Mouse (Mus musculus): ENCODE data around the gene Vsig10l. TPM values are rescaled to one million over a fixed set of nuclear protein-coding genes. Genes with fewer than 3 reads are reported as not detected.

The Vsig10l gene
- 7.0 and 9.5 TPM in 2 replicates for polyA plus RNA-seq (2012; rRNA removed)

DNA sequence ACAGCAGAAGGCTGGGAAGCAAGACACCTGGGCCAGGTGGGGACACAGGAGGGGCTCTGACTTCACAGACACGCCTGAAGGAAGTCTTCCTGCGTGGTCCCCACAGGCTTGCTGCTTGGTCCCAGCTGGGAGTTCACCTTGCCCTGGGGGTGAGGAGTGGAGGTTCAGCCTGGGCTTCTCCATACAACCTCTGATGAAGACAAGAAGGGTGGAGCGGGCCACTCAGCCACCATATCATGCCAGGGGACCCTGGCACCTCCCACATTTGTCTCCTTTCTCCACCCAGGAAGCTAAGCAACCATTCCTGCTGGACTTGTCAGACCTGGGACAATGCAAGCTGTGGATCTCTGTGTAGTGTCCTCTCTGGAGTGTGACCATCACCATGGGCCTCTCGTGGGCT lies at the start of gene Vsig10l:
Gene Vsig10l (plus strand): TSS at position 301 of the 400 bp plus-strand sequence.
- TF ChIP-seq POLR2A (IDR thresholded peaks at IDR 0.05; ENCODE audit: borderline replicate concordance, extremely low read depth, insufficient read depth, insufficient read length, poor library complexity, severe bottlenecking) (no peak), CTCF (IDR thresholded peaks at IDR 0.05; ENCODE audit: borderline replicate concordance, extremely low read depth, insufficient read depth, insufficient read length) (no peak)
- no peak for DNase-seq (ENCODE audit: low read depth)

GRCm38 (mm10) chr7:43417298-43417697 lies 45.7 kb upstream of the Vsig10l start:
- no peak for DNase-seq (ENCODE audit: low read depth)
- TF ChIP-seq CTCF (IDR thresholded peaks at IDR 0.05; ENCODE audit: borderline replicate concordance, extremely low read depth, insufficient read depth, insufficient read length) (0 out of 2 replicates have a peak, but pooled peaks have one; percentile 11), POLR2A (IDR thresholded peaks at IDR 0.05; ENCODE audit: borderline replicate concordance, extremely low read depth, insufficient read depth, insufficient read length, poor library complexity, severe bottlenecking) (no peak)

DNA sequence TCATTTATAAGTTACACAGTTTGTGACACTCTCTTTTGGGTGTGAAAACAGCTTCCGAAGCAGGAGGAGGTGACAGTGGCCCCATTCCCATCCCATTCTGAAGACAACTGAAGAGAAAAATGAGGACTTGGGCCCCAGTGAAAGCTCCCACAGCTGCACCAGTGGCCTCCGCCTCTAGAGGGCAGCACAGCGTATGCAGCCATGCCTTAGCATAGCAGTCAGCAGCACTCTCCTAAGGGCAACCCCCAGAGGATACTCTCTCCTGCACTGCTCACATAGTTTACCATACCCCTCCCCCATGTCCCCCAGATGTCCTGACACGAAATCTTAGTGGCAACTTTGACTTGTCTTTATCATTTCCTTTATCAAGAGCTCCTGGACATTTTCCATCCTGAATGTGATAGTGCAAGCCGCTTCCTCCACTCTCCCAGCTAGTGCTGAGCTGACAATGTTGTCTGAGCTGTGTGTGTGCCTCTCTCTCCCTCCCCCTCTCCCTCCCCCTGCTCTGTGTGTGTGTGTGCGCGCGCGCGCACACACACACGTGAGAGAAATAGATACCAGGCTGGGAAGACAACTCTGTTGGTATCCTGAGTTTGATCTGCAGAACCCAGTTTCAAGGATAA lies 39.8 kb upstream of the Vsig10l start:
- peak; percentile 79 for DNase-seq (ENCODE audit: low read depth)
- no peak for TF ChIP-seq POLR2A (IDR thresholded peaks at IDR 0.05; ENCODE audit: borderline replicate concordance, extremely low read depth, insufficient read depth, insufficient read length, poor library complexity, severe bottlenecking)
- peak; percentile 95 for TF ChIP-seq CTCF (IDR thresholded peaks at IDR 0.05; ENCODE audit: borderline replicate concordance, extremely low read depth, insufficient read depth, insufficient read length)

GRCm38 (mm10) chr7:43423991-43424625 lies 38.8 kb upstream of the Vsig10l start:
- TF ChIP-seq CTCF (IDR thresholded peaks at IDR 0.05; ENCODE audit: borderline replicate concordance, extremely low read depth, insufficient read depth, insufficient read length) (no peak), POLR2A (IDR thresholded peaks at IDR 0.05; ENCODE audit: borderline replicate concordance, extremely low read depth, insufficient read depth, insufficient read length, poor library complexity, severe bottlenecking) (no peak)
- DNase-seq (ENCODE audit: low read depth), result no peak

DNA sequence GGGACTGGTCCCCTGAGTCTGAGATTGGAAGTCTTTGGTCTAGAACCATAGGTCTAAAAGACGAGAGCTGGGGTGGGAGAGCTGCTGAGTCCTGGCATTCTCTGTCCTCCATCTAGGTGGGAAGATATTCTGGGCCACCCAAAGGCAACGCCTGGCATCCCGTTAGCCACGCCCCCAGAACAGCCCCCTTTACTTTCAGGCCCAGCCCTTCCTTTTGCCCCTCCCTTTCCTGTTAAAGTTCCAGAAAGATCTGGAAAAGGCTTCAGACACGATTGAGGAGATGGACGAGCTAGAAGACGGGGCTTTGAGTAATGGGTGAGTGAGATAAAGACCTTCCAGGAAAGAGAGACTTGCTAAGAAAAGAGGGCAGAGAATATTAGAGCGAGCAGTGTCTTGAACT lies 35.5 kb upstream of the Vsig10l start, which contains the start of gene Lim2:
Gene Lim2 (plus strand): TSS at position 265 of the 400 bp plus-strand sequence.
- no peak for DNase-seq (ENCODE audit: low read depth)
- TF ChIP-seq POLR2A (IDR thresholded peaks at IDR 0.05; ENCODE audit: borderline replicate concordance, extremely low read depth, insufficient read depth, insufficient read length, poor library complexity, severe bottlenecking), result no peak
- TF ChIP-seq CTCF (IDR thresholded peaks at IDR 0.05; ENCODE audit: borderline replicate concordance, extremely low read depth, insufficient read depth, insufficient read length), result no peak

DNA sequence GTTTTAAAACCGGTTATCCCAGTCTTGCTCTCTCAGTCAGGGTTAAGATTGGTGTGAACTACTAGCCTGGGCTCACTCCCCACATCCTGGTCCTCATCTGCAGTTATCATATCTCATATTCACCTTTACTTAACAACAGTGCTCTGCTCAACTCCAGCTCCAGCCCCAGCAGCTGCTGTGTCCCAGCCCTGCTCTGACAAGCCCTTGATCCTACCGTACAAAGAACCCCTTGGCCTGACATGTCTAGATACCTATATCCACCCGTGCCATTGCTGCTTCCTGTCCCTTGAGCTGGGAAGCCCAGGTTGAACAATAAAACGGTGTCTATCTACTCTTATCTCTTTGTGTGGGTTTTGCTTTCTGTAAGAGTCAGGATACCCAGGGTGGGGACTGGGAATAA lies 33.5 kb upstream of the Vsig10l start:
- TF ChIP-seq POLR2A (IDR thresholded peaks at IDR 0.05; ENCODE audit: borderline replicate concordance, extremely low read depth, insufficient read depth, insufficient read length, poor library complexity, severe bottlenecking), result no peak
- TF ChIP-seq CTCF (IDR thresholded peaks at IDR 0.05; ENCODE audit: borderline replicate concordance, extremely low read depth, insufficient read depth, insufficient read length), result no peak
- DNase-seq (ENCODE audit: low read depth), result no peak

GRCm38 (mm10) chr7:43432891-43433290 lies 30.1 kb upstream of the Vsig10l start:
- DNase-seq (ENCODE audit: low read depth), result no peak
- no peak for TF ChIP-seq POLR2A (IDR thresholded peaks at IDR 0.05; ENCODE audit: borderline replicate concordance, extremely low read depth, insufficient read depth, insufficient read length, poor library complexity, severe bottlenecking)

DNA sequence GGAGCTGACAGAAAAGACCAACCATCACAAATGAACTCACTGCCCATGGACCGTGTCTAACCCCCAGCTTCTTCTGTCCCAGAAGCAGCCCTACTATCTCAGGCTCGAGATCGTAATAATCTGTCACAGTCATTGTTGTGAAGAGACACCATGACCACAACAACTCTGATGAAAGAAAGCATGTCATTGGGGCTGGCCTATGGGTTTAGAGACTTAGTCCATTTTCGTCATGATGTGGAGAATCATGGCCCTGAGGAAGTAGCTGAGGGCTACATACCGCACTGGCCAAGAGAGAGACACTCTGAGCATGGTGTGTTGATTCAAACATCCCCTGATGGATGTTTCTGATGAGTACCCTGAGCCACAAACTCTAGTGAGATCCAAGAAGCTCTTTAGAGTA lies 28.3 kb upstream of the Vsig10l start:
- TF ChIP-seq POLR2A (IDR thresholded peaks at IDR 0.05; ENCODE audit: borderline replicate concordance, extremely low read depth, insufficient read depth, insufficient read length, poor library complexity, severe bottlenecking) (no peak), CTCF (IDR thresholded peaks at IDR 0.05; ENCODE audit: borderline replicate concordance, extremely low read depth, insufficient read depth, insufficient read length) (no peak)
- DNase-seq (ENCODE audit: low read depth), result no peak

- no peak for TF ChIP-seq CTCF (IDR thresholded peaks at IDR 0.05; ENCODE audit: borderline replicate concordance, extremely low read depth, insufficient read depth, insufficient read length)
- no peak for DNase-seq (ENCODE audit: low read depth)
Measured at GRCm38 (mm10) chr7:43436341-43437255, 26.4 kb upstream of the Vsig10l start, which contains the start of gene Nkg7. Nkg7 (plus strand) TSS chr7:43437073.

DNA sequence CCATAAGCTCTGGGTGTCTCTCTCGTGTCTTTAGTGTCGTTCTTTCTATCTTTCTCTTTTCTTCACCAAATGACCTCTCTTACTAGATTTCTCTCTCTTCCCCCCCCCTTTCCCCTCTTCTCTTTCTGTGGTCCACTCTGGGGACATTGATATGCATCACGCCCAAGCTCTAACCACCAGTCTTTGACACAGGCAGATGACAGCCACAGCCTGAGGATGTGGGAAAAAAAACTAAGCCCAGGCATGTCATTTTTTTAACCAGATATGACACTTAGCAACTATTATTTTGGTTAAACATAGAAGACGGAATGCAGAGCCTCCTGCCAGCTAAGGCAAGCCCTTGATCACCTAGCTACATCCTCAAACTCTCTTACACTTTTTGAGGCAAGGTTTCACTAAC lies 24.3 kb upstream of the Vsig10l start:
- TF ChIP-seq CTCF (IDR thresholded peaks at IDR 0.05; ENCODE audit: borderline replicate concordance, extremely low read depth, insufficient read depth, insufficient read length) (no peak), POLR2A (IDR thresholded peaks at IDR 0.05; ENCODE audit: borderline replicate concordance, extremely low read depth, insufficient read depth, insufficient read length, poor library complexity, severe bottlenecking) (no peak)

GRCm38 (mm10) chr7:43440482-43440881 lies 22.5 kb upstream of the Vsig10l start, which contains the start of gene Cldnd2:
Cldnd2 (plus strand) TSS chr7:43440782.
- TF ChIP-seq POLR2A (IDR thresholded peaks at IDR 0.05; ENCODE audit: borderline replicate concordance, extremely low read depth, insufficient read depth, insufficient read length, poor library complexity, severe bottlenecking) (no peak), CTCF (IDR thresholded peaks at IDR 0.05; ENCODE audit: borderline replicate concordance, extremely low read depth, insufficient read depth, insufficient read length) (no peak)
- no peak for DNase-seq (ENCODE audit: low read depth)

More for the DNA sequence above, 24.3 kb upstream of the Vsig10l start:
- no peak for DNase-seq (ENCODE audit: low read depth)
